Mouse (Mus musculus) cortical plate, adult 2 months (tissue): ENCODE results near the gene Ppl.

Source experiments
- CTCF ChIP-seq: fragments of 200-500 bp; IDR thresholded peaks from 2 replicates; pipeline ENCODE4 v1.5.1; 2011; ENCODE audit warnings: mild to moderate bottlenecking, control low read depth, low read length; ENCODE audit not compliant: insufficient read depth; ENCODE audit errors: extremely low read depth
- POLR2A ChIP-seq: fragments of 200-500 bp; IDR thresholded peaks from 2 replicates; pipeline ENCODE4 v1.6.1; 2011; ENCODE audit warnings: mild to moderate bottlenecking, low read length, control low read depth; ENCODE audit not compliant: insufficient read depth; ENCODE audit errors: extremely low read depth

DNA sequence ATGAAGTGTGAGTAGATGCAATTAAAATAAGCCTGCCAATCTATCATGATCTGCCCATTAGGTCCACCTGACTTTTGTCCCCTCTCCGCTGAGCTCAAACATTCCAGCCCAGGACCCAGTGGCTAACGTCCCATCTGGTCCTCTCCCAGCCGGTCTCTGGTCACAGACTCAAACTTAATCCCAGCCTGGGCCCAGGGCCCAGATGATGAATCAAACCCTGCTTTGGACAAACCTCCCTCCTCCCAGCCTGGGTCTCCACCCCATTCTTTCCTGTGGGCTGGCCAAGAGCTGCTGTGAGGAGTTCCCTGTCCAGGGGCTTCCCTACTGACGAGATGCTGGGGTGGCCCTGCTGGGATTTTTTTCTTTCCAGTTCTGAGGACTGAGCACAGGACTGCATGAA lies 7.5 kb upstream of the Ppl start:
- TF ChIP-seq POLR2A: no peak
- TF ChIP-seq CTCF: no peak
